Mouse (Mus musculus) hindbrain, embryonic 12.5 days (tissue): ENCODE results near the gene Zfyve21. TPM values are rescaled to one million over a fixed set of nuclear protein-coding genes. Genes with fewer than 3 reads are reported as not detected.

Experiments
- ATAC-seq: fragments of 200-750 bp; cut with Nextera tagmentation; 2 replicates; pipeline ENCODE4 v1.8.0; 2017; ENCODE audit warnings: moderate TSS enrichment; ENCODE audit not compliant: low FRiP score
- H3K27ac ChIP-seq: fragments of 300-500 bp; sonication (generic); 2 replicates; pipeline ENCODE4 v1.5.1; 2016; ENCODE audit warnings: mild to moderate bottlenecking
- H3K27me3 ChIP-seq: fragments of 300-500 bp; sonication (generic); 2 replicates; pipeline ENCODE4 v1.6.1; 2016; ENCODE audit warnings: mild to moderate bottlenecking
- H3K36me3 ChIP-seq: fragments of 300-500 bp; sonication (generic); 2 replicates; pipeline ENCODE4 v1.6.1; 2016; ENCODE audit warnings: mild to moderate bottlenecking
- H3K4me1 ChIP-seq: fragments of 300-500 bp; sonication (generic); 2 replicates; pipeline ENCODE4 v1.6.1; 2016
- H3K4me2 ChIP-seq: fragments of 300-500 bp; sonication (generic); replicated peaks from 2 replicates; pipeline ENCODE4 v1.6.1; 2016; ENCODE audit warnings: mild to moderate bottlenecking
- H3K4me3 ChIP-seq: fragments of 300-500 bp; sonication (generic); 2 replicates; pipeline ENCODE4 v1.5.1; 2016; ENCODE audit warnings: mild to moderate bottlenecking
- H3K9ac ChIP-seq: fragments of 300-500 bp; sonication (generic); 2 replicates; pipeline ENCODE4 v1.6.1; 2016; ENCODE audit warnings: mild to moderate bottlenecking, moderate library complexity
- H3K9me3 ChIP-seq: fragments of 300-500 bp; sonication (generic); replicated peaks from 2 replicates; pipeline ENCODE4 v1.6.1; 2016; ENCODE audit warnings: mild to moderate bottlenecking
- WGBS: fragments of 180-500 bp; shearing (Covaris S2); methylation state at CpG from one replicate; pipeline ENCODE4 v1.1.7; 2016; 5-methylcytosine and 5-hydroxymethylcytosine counted together
- polyA plus RNA-seq: library from polyadenylated mRNA; unstranded; fragments of >200 nt; fragmentation: Nextera tagmentation; extraction: Ambion mirVana; gene quantifications from 2 replicates; pipeline ENCODE4 v1.2.1, GENCODE M21; 2016

The Zfyve21 gene
- 53.5 and 56.8 TPM in 2 replicates for polyA plus RNA-seq

DNA sequence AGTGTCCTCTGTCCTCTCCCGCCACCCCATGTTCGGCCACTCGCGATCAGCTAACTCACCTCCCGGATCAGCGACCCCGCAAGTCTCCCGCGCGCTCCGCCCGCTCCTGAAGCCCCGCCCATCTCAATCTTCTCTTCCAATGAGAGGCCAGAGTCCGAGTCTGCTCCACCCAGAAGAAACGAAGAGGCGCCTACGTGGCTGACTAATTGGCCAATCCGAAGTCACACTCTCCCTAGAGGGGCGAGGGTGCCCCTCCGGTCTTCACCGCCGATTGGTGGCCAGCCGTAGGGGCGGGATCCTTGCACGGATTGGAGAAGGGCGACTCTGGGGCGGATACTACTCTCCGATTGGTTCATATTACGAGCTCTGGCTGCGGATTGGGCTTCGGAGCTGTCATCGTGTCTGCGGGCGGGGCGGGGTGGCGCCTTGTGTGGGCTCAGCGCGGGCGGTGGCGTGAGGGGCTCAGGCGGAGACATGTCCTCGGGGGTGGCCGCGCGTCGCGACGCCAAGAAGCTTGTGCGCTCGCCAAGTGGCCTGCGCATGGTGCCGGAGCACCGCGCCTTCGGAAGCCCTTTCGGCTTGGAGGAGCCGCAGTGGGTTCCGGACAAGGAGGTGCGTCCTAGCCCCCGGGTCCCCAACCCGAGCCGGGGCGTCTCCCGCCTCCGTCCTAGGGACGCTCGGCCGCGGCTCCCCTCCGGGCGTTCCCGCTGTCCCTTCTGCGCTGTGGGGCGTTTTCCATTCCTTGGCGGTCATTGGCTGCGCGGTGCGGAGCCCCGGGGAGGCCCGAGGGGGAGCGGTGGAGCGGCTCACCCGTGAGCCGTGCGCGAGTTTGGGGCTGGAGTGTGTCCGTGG is at the start of gene Zfyve21, which contains the start of gene Xrcc3:
Gene Zfyve21 (plus strand): TSS at position 405 of the 852 bp plus-strand sequence.
Gene Xrcc3 (minus strand): TSS at position 108 of the 852 bp plus-strand sequence.
- peak; percentile 99 for ATAC-seq
- Histone ChIP-seq H3K4me2 (peak within 1 kb of the TSS; percentile 88), H3K4me3 (peak within 1 kb of the TSS; percentile 74), H3K9ac (peak within 1 kb of the TSS; percentile 77), H3K27me3 (no peaks in the 10 kb centered on the region), H3K4me1 (peaks cover 46% of the 10 kb centered on the region), H3K27ac (peak within 1 kb of the TSS; percentile 88), H3K36me3 (0 out of 2 replicates have a peak, but pooled peaks cover 3% of the 10 kb centered on the region), H3K9me3 (no peaks in the 10 kb centered on the region)
- WGBS, result under 1% methylated on average over 87 of the region's 87 CpGs

DNA sequence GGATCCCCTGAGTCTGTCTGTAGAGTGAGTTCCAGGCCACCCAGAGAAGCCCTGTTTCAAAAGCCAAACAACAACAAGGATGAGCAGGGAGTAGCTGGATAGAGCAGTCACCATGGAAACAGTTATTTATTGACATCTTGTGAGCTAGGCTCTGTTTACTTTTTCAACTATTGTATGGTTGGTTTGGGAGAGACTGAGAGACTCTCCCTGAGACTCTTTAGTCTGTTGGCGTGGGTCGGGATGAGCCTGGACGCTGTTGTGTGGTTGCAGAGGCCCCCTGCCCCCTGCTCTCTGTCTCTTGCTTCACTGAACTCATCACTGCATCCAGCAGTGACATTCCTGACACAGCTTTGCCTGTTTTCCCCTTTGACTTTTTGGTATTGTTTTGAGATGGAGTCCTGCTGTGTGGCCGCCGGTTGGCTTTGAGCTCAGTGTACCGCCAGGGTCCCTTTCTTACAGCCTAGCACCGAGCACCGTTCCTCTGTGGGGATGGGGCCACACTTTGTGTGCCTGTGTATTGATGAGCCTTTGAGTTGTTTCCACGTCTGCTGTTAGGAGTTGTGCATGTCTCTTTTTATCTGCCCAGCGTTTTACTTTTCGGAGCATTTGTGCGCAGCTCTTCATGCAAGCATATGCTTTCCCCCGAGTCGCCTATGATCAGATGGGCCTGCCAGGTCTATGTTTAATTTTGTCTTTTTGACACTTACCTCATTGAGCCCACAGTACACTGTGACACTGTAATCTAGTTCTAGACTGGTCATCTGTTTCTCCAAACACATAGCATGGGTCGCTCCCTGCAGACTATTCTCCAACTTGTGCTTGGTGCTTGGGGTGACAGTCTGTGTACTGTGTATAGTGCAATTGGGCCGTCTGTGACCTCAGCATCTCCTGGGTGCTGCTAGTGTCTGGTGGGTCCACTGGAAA is 47.4 kb upstream of the Zfyve21 start:
- Histone ChIP-seq H3K27me3 (no peaks in the 10 kb centered on the region), H3K4me1 (peaks cover 48% of the 10 kb centered on the region), H3K36me3 (peaks cover 8% of the 10 kb centered on the region; the same call in 1 of the 2 replicates), H3K9ac (0 out of 2 replicates have a peak overlapping the region, but pooled peaks have one; percentile 23), H3K27ac (peak overlapping the region; percentile 44), H3K9me3 (no peaks in the 10 kb centered on the region), H3K4me2 (peak overlapping the region; percentile 26), H3K4me3 (no peak overlapping the region)
- peak; percentile 51 for ATAC-seq
- 25% methylated on average over 16 of the region's 16 CpGs for WGBS

DNA sequence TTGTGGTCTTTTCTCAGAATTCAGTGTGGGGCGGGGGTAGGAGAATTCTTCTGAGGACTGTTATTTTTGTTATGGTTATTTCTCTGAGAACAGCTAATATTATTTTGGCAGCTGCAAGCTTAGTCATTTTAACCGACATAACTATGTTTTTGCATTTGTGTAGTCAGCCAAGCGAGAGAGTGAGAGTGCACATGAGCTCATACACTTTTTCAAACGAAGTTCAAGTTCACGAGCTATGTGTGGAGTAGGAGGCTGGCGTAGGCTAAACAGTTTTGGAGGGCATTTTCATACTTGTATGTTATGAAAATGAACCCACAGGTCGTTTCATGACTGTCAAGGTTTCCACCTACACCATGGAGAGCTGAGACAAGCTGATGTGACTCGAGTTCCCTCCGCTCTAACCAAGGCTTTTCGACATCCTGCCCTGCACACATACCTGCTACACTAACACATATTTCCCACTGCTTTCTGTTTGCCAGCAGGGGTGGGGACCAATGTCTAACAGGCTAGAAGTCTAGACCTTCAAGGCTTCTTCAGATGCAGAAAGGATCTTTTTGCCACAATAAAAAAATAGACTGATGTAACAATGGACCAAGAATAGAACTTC is 45.5 kb upstream of the Zfyve21 start:
- Histone ChIP-seq H3K4me1 (peaks cover 33% of the 10 kb centered on the region), H3K27me3 (no peaks in the 10 kb centered on the region)
- 89% methylated on average over 10 of the region's 10 CpGs for WGBS

DNA sequence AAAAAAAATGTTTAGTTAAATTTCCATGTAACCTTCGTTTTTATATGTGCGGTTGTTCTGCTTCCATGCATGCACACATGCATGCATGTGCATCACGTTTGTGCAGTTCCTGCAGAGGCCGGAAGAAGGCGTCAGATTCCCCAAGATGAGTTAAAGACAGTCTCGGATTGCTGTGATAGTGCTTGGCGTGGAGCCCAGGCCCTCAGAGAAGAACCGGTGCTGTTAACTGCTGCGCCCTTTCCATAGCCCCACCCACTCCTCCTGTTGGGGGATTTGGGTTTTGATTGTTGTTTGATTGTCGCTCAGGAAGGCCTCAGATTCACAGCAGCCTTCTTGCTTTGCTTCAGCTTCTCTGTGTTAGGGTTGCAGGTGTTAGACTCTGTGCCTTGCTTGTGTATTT is 44.7 kb upstream of the Zfyve21 start:
- Histone ChIP-seq H3K4me2 (0 out of 2 replicates have a peak overlapping the region, but pooled peaks have one; percentile 0), H3K9ac (no peak overlapping the region), H3K36me3 (peaks cover 27% of the 10 kb centered on the region), H3K4me1 (peaks cover 33% of the 10 kb centered on the region), H3K27me3 (no peaks in the 10 kb centered on the region), H3K27ac (peak overlapping the region; percentile 52; the same call in 1 of the 2 replicates), H3K4me3 (no peak overlapping the region), H3K9me3 (no peaks in the 10 kb centered on the region)
- 40% methylated on average over 10 of the region's 10 CpGs for WGBS
- no peak for ATAC-seq

More for the DNA sequence above, 45.5 kb upstream of the Zfyve21 start:
- H3K4me2 ChIP-seq, result no peak overlapping the region
- peaks cover 18% of the 10 kb centered on the region for H3K36me3 ChIP-seq
- H3K27ac ChIP-seq, result no peak overlapping the region
- no peak for ATAC-seq
- no peak overlapping the region for H3K9ac ChIP-seq
- H3K4me3 ChIP-seq, result no peak overlapping the region
- no peaks in the 10 kb centered on the region for H3K9me3 ChIP-seq

DNA sequence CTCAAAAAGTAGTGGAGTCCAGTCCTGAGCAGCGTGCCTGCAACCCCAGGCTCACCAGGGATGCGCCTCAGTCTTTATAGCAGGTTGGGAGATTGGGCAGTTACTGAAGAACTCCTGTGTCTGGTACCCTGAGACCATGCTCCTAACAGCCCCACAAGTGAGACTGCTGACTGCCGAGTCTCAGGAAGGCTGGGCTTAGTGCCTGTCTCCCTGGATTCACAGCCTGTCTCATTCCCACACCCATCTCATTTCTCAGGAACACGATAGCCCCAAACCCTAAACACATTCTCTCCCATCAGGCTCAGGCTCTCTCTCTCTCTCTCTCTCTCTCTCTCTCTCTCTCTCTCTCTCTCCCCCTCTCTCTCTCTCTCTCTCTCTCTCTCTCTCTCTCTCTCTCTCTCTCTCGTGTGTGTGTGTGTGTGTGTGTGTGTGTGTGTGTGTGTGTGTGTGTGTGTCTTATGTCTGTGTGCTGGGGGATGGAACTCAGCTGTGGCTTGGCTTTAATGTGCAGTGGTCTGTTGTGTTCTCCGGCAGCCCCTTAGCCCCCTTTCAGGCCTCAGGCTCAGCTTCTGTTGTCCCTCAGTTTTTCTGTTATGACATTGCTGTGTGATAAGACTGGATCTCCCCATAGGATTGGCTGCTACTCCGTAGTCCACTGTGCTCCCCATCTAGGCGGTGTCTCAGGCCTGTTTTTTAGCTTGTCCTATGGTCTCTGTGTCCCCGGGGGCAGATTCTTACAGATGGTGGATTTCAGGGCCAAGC is 44.0 kb upstream of the Zfyve21 start:
- no peak for ATAC-seq
- H3K4me1 ChIP-seq, result peaks cover 38% of the 10 kb centered on the region
- peaks cover 34% of the 10 kb centered on the region for H3K36me3 ChIP-seq
- 0 out of 2 replicates have a peak overlapping the region, but pooled peaks have one; percentile 0 for H3K4me2 ChIP-seq
- H3K9me3 ChIP-seq, result no peaks in the 10 kb centered on the region
- H3K27me3 ChIP-seq, result no peaks in the 10 kb centered on the region
- no peak overlapping the region for H3K4me3 ChIP-seq
- peak overlapping the region; percentile 52; the same call in 1 of the 2 replicates for H3K27ac ChIP-seq
- WGBS, result 67% methylated on average over 8 of the region's 9 CpGs
- no peak overlapping the region for H3K9ac ChIP-seq

DNA sequence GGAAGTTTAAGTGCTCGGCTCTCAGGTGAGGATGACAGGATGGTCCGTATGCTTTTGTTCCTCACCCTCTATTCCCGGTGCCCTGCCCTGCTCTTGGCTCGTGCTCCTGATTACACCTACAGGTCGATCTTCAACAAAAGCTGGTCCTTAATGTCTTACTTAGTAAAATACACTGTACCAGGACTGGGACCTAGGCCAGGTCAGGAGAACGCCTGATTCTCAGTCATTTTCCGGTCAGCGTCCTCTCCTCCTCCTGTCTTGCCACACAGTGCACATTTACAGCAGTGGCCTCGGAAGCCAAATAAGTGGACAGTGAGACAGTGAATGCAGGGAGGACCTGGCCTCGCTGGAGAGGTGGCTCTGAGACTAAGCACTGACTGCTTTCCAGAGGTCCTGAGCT is 43.3 kb upstream of the Zfyve21 start:
- H3K9ac ChIP-seq, result no peak overlapping the region

DNA sequence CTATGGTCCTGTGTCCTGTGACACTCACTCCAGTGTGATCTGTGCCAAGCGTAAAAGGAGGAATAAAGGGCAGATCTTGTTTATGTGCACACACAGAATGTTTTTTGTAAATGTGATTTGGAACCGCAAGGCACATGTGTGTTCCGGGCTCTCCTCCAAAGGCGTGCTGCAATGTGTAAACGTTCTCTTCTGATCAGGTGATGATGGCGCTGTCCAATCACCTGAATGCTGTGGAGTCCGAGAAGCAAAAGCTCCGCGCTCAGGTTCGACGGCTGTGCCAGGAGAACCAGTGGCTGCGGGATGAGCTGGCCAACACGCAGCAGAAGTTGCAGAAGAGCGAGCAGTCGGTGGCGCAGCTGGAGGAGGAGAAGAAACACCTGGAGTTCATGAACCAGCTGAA is 39.8 kb upstream of the Zfyve21 start:
- Histone ChIP-seq H3K4me2 (no peak overlapping the region), H3K27me3 (no peaks in the 10 kb centered on the region), H3K4me1 (peaks cover 16% of the 10 kb centered on the region), H3K27ac (0 out of 2 replicates have a peak overlapping the region, but pooled peaks have one; percentile 5), H3K4me3 (no peak overlapping the region), H3K9me3 (no peaks in the 10 kb centered on the region; the same call in 1 of the 2 replicates), H3K9ac (no peak overlapping the region), H3K36me3 (peaks cover 74% of the 10 kb centered on the region)
- no peak for ATAC-seq
- 93% methylated on average over 16 of the region's 16 CpGs for WGBS

More for the DNA sequence above, 43.3 kb upstream of the Zfyve21 start:
- Histone ChIP-seq H3K9me3 (no peaks in the 10 kb centered on the region), H3K4me1 (peaks cover 38% of the 10 kb centered on the region), H3K4me3 (no peak overlapping the region), H3K27me3 (no peaks in the 10 kb centered on the region), H3K36me3 (peaks cover 40% of the 10 kb centered on the region), H3K27ac (no peak overlapping the region), H3K4me2 (no peak overlapping the region)
- ATAC-seq, result no peak
- WGBS, result 92% methylated on average over 10 of the region's 10 CpGs

DNA sequence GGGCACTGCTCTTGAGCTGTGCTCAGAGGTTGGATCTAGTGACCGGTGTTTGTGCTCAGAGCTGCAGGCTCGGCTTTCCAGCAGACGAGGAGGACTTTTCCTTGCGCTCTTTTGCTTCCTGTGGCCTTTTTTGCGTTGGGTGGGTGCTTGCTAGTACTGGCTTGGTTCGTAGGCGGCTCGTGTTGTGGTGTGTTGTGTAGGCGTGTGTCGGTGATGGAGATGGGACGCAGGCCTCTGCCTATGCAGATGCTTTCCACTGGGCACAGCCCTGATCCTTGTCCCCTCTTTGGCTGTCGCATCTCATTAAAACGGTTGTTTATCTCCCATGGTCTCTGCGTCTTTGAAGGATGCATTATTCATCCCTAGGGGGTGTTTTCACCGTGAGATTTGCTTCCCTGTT is 39.1 kb upstream of the Zfyve21 start:
- Histone ChIP-seq H3K4me1 (peaks cover 9% of the 10 kb centered on the region), H3K27ac (0 out of 2 replicates have a peak overlapping the region, but pooled peaks have one; percentile 5), H3K9ac (0 out of 2 replicates have a peak overlapping the region, but pooled peaks have one; percentile 14), H3K36me3 (peaks cover 81% of the 10 kb centered on the region), H3K4me3 (no peak overlapping the region), H3K4me2 (no peak overlapping the region), H3K9me3 (no peaks in the 10 kb centered on the region; the same call in 1 of the 2 replicates), H3K27me3 (no peaks in the 10 kb centered on the region)
- 65% methylated on average over 15 of the region's 15 CpGs for WGBS
- ATAC-seq, result 0 out of 2 replicates have a peak, but pooled peaks have one; percentile 32

DNA sequence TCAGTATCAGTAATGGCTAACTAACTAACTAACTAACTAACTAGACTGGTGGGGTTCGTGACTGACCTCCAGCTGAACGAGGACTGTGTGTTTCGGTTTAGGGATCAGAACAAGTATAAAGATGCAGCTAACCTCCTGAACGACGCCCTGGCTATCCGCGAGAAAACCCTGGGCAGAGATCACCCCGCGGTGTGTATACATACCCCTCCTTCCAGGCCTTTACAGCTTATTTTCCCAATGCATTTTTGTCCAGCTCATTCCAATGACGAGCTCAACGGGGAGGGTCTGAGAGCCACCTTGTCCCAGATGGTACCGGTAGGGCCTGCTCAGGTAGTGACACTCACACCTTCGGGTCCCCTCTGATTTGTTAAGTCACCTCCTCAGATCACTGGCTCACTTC is 36.1 kb upstream of the Zfyve21 start:
- H3K36me3 ChIP-seq, result peaks cover 98% of the 10 kb centered on the region
- no peak overlapping the region for H3K4me2 ChIP-seq
- H3K4me3 ChIP-seq, result no peak overlapping the region
- H3K27me3 ChIP-seq, result no peaks in the 10 kb centered on the region
- no peaks in the 10 kb centered on the region; the same call in 1 of the 2 replicates for H3K9me3 ChIP-seq
- no peak overlapping the region for H3K27ac ChIP-seq
- no peak for ATAC-seq
- peaks cover 7% of the 10 kb centered on the region; the same call in 1 of the 2 replicates for H3K4me1 ChIP-seq
- WGBS, result 96% methylated on average over 13 of the region's 13 CpGs
- H3K9ac ChIP-seq, result no peak overlapping the region

DNA sequence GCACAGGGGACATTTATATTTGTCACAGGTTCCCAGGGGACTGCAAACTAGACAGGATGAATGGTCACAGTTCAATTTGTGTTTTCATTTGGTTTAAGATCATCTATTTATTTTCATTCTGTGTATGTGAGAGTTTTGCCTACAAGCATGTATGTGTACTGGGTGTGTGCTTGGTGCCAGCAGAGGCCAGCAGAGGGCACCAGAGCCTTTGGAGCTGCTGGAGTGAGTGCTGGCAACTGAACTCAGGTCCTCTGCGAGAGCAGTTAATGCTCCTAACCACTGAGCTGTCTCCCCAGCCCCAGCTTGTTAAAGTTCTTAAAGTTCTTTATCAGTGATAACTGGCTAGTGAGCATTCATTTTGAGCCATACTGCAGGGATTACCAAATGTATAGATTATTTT is 34.4 kb upstream of the Zfyve21 start:
- 90% methylated on average over 1 of the region's 1 CpGs for WGBS
- no peak overlapping the region for H3K4me2 ChIP-seq
- no peaks in the 10 kb centered on the region for H3K27me3 ChIP-seq
- H3K4me3 ChIP-seq, result no peak overlapping the region
- H3K36me3 ChIP-seq, result peaks cover 97% of the 10 kb centered on the region
- peaks cover 6% of the 10 kb centered on the region; the same call in 1 of the 2 replicates for H3K4me1 ChIP-seq
- ATAC-seq, result no peak
- H3K9ac ChIP-seq, result no peak overlapping the region
- no peak overlapping the region for H3K27ac ChIP-seq
- no peaks in the 10 kb centered on the region; the same call in 1 of the 2 replicates for H3K9me3 ChIP-seq

DNA sequence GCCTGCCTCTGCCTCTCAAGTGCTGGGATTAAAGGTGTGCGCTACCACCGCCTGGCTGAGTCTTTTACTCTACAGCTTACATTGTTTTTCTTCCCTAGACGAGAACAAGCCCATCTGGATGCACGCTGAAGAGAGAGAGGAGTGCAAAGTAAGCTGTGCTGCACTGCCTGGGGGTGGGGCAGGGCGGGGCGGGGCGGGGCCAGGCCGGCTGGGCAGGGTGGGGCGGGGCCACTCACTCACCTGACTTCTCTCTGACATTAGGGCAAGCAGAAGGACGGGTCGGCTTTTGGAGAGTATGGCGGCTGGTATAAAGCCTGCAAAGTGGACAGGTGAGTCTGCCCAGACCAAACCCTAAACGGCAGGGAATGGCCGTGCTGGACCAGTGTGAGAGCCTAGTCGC is 28.8 kb upstream of the Zfyve21 start:
- Histone ChIP-seq H3K27ac (no peak overlapping the region), H3K4me2 (no peak overlapping the region), H3K9me3 (no peaks in the 10 kb centered on the region), H3K36me3 (peaks cover 98% of the 10 kb centered on the region), H3K9ac (no peak overlapping the region), H3K4me1 (no peaks in the 10 kb centered on the region), H3K4me3 (no peak overlapping the region), H3K27me3 (no peaks in the 10 kb centered on the region)
- WGBS, result 76% methylated on average over 15 of the region's 15 CpGs
- ATAC-seq, result no peak
